Mouse (Mus musculus) limb, embryonic 15.5 days (tissue): ENCODE results near the gene Lce1a2. TPM values are rescaled to one million over a fixed set of nuclear protein-coding genes. Genes with fewer than 3 reads are reported as not detected.

Source experiments
- ATAC-seq: fragments of 200-750 bp; cut with Nextera tagmentation; 2 replicates; pipeline ENCODE4 v1.8.0; 2017; ENCODE audit warnings: low read depth, moderate TSS enrichment; ENCODE audit not compliant: insufficient number of reproducible peaks, low FRiP score, low TSS enrichment
- H3K27ac ChIP-seq: fragments of 300-500 bp; sonication (generic); 2 replicates; pipeline ENCODE4 v1.5.1; 2015; ENCODE audit warnings: moderate library complexity, mild to moderate bottlenecking, inconsistent platforms
- H3K27me3 ChIP-seq: fragments of 300-500 bp; sonication (generic); 2 replicates; pipeline ENCODE4 v1.6.1; 2015; ENCODE audit warnings: inconsistent platforms
- H3K36me3 ChIP-seq: fragments of 300-500 bp; sonication (generic); 2 replicates; pipeline ENCODE4 v1.6.1; 2015; ENCODE audit warnings: inconsistent platforms
- H3K4me1 ChIP-seq: fragments of 300-500 bp; sonication (generic); 2 replicates; pipeline ENCODE4 v1.6.1; 2015; ENCODE audit warnings: inconsistent platforms
- H3K4me2 ChIP-seq: fragments of 300-500 bp; sonication (generic); 2 replicates; pipeline ENCODE4 v1.6.1; 2015; ENCODE audit warnings: mild to moderate bottlenecking, inconsistent platforms
- H3K4me3 ChIP-seq: fragments of 300-500 bp; sonication (generic); 2 replicates; pipeline ENCODE4 v1.5.1; 2015; ENCODE audit warnings: mild to moderate bottlenecking, inconsistent platforms
- H3K9ac ChIP-seq: fragments of 300-500 bp; sonication (generic); 2 replicates; pipeline ENCODE4 v1.6.1; 2015; ENCODE audit warnings: inconsistent platforms
- H3K9me3 ChIP-seq: fragments of 300-500 bp; sonication (generic); 2 replicates; pipeline ENCODE4 v1.6.1; 2016; ENCODE audit warnings: inconsistent platforms
- WGBS: fragments of 180-500 bp; shearing (Covaris S2); methylation state at CpG from one replicate; pipeline ENCODE4 v1.1.7; 2015; 5-methylcytosine and 5-hydroxymethylcytosine counted together
- polyA plus RNA-seq: library from polyadenylated mRNA; unstranded; fragments of >200 nt; fragmentation: Nextera tagmentation; extraction: Ambion mirVana; gene quantifications from 2 replicates; pipeline ENCODE4 v1.2.1, GENCODE M21; 2015

Gene Lce1a2
- polyA plus RNA-seq, 1 experiment from 2014 or later = 3.2 TPM

DNA sequence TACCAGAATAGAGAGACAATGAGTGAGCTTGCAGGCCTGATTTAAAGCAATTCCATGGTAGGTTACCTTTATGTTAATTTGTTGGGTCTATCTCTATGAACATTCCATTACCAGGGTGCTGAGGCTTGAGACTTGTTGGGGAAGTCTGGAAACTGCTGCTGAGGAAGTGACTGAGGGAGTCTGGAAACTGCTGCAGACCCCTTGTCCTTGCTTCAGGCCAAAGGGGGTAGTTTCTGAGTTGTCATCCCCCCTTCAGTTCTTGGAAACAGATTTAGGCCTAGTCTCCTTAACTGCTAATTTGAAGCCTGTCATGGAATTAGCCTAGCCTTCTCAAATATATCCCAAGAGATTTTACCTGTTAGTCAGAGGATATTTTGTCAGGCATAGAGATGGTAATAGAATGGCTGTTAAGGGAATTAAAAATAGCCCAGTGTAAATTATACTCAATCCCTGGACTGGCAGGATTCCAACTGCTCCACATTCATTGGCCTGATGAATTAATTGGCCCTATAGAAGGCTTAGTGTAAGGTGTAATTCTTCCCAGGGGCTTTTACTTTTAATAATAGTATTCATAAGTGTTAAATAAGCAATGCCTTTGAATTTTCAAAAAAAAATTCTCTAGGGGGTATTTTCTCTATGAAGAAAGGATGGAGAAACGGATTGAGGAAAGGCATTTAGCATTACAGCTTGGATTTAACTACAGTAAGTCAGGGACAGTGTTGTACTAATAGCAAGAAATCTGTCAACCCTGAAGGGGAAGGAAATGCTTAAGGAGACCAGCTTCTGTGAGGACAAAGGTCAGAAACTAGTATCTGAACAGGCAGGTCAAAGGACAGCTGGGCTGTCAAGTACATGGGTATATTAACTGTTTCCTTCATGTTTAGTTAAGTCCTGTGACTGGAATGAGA lies 32.1 kb downstream of the Lce1a2 start:
- Histone ChIP-seq H3K4me3 (no peak overlapping the region), H3K27me3 (no peaks in the 10 kb centered on the region), H3K4me2 (no peak overlapping the region), H3K4me1 (no peaks in the 10 kb centered on the region), H3K9me3 (no peaks in the 10 kb centered on the region), H3K9ac (no peak overlapping the region), H3K36me3 (no peaks in the 10 kb centered on the region), H3K27ac (no peak overlapping the region)
- WGBS = 28% methylated on average over 1 of the region's 1 CpGs
- ATAC-seq = no peak

DNA sequence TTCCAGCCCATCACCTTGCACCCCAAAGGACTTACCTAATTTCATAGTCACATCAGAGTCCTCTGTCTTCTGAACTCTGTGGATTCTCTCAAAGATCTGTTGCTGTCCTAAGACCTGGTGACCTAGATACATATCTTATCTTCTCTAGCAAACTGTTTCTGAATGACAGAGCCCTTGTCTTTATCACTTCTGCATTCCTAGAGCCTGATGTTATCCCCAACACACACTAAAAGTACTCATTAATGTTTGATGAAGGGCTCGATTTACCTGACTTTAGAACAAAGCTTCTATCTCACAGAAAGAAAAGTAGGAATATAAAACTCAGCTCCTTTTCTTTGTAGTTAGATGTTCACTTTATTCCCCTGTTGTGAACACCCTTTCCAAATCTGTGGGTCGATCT lies 48.6 kb downstream of the Lce1a2 start, which contains the start of gene Lce6a:
Gene Lce6a, minus strand, starts transcription at position 101 of the 400 bp plus-strand sequence.
- Histone ChIP-seq H3K4me1 (no peaks in the 10 kb centered on the region), H3K9me3 (no peaks in the 10 kb centered on the region), H3K9ac (no peak within 1 kb of the TSS), H3K4me3 (no peak within 1 kb of the TSS), H3K4me2 (no peak within 1 kb of the TSS), H3K36me3 (no peaks in the 10 kb centered on the region), H3K27ac (no peak within 1 kb of the TSS), H3K27me3 (no peaks in the 10 kb centered on the region)
- no peak for ATAC-seq
- WGBS = 73% methylated on average over 2 of the region's 2 CpGs

Other genes starting within 250 kb of the Lce1a2 start
- gene Gm9774, start 240.9 kb downstream of the Lce1a2 start, polyA plus RNA-seq = 11.5 and 14.4 TPM in 2 replicates
- 1.00 and 1.5 TPM in 2 replicates for gene Sprr2k, start 237.7 kb downstream of the Lce1a2 start, polyA plus RNA-seq
- gene Sprr1b, start 231.5 kb downstream of the Lce1a2 start, polyA plus RNA-seq = 132 and 137 TPM in 2 replicates
- 8.4 and 15.5 TPM in 2 replicates for gene Sprr3, start 211.6 kb downstream of the Lce1a2 start, polyA plus RNA-seq
- 152 and 183 TPM in 2 replicates for gene Sprr1a, start 184.4 kb downstream of the Lce1a2 start, polyA plus RNA-seq
- gene Sprr4, start 169.8 kb downstream of the Lce1a2 start, polyA plus RNA-seq = not detected in 2 replicates
- 7.9 and 9.3 TPM in 2 replicates for gene 2310046K23Rik, start 135.8 kb downstream of the Lce1a2 start, polyA plus RNA-seq
- gene Ivl, start 96.6 kb downstream of the Lce1a2 start, polyA plus RNA-seq = 19.2 and 25.9 TPM in 2 replicates
- not detected in 2 replicates for gene Smcp, start 81.3 kb downstream of the Lce1a2 start, polyA plus RNA-seq
- gene 2210017I01Rik, start 62.8 kb downstream of the Lce1a2 start, polyA plus RNA-seq = 0.37 TPM in 1 of 2 replicates, not detected in the other
- gene Lce6a, start 48.7 kb downstream of the Lce1a2 start, polyA plus RNA-seq = 7.3 and 8.9 TPM in 2 replicates
- gene Lce1a1, start 22.0 kb downstream of the Lce1a2 start, polyA plus RNA-seq = 1.5 and 9.5 TPM in 2 replicates
- gene Lce1b, start 13.4 kb downstream of the Lce1a2 start, polyA plus RNA-seq = 0.33 and 1.3 TPM in 2 replicates
- gene Lce1c, start 8.9 kb upstream of the Lce1a2 start, polyA plus RNA-seq = 2.9 and 15.4 TPM in 2 replicates
- gene Lce1d, start 16.9 kb upstream of the Lce1a2 start, polyA plus RNA-seq = 0.77 and 2.2 TPM in 2 replicates
- 0.84 and 3.9 TPM in 2 replicates for gene Lce1e, start 38.8 kb upstream of the Lce1a2 start, polyA plus RNA-seq
- gene Lce1f, start 50.0 kb upstream of the Lce1a2 start, polyA plus RNA-seq = 1.5 and 5.1 TPM in 2 replicates
- gene Gm38119, start 68.8 kb upstream of the Lce1a2 start, polyA plus RNA-seq = not detected in 2 replicates
- 0.97 and 2.9 TPM in 2 replicates for gene Lce1g, start 82.0 kb upstream of the Lce1a2 start, polyA plus RNA-seq
- gene Lce1h, start 94.8 kb upstream of the Lce1a2 start, polyA plus RNA-seq = 0.73 and 2.0 TPM in 2 replicates
- 2.0 and 6.3 TPM in 2 replicates for gene Lce1i, start 108.6 kb upstream of the Lce1a2 start, polyA plus RNA-seq
- 0.91 and 1.7 TPM in 2 replicates for gene Lce1j, start 120.2 kb upstream of the Lce1a2 start, polyA plus RNA-seq
- gene Lce1k, start 137.6 kb upstream of the Lce1a2 start, polyA plus RNA-seq = 1.3 TPM in 1 of 2 replicates, not detected in the other
- 1.2 and 5.7 TPM in 2 replicates for gene Kprp, start 156.9 kb upstream of the Lce1a2 start, polyA plus RNA-seq
- 1.8 and 5.4 TPM in 2 replicates for gene Lce1l, start 181.0 kb upstream of the Lce1a2 start, polyA plus RNA-seq
- 1.1 and 4.7 TPM in 2 replicates for gene 2310050C09Rik, start 199.9 kb upstream of the Lce1a2 start, polyA plus RNA-seq